Mouse (Mus musculus): Measurements from ENCODE around the gene Acadl.

The Acadl gene

DNA sequence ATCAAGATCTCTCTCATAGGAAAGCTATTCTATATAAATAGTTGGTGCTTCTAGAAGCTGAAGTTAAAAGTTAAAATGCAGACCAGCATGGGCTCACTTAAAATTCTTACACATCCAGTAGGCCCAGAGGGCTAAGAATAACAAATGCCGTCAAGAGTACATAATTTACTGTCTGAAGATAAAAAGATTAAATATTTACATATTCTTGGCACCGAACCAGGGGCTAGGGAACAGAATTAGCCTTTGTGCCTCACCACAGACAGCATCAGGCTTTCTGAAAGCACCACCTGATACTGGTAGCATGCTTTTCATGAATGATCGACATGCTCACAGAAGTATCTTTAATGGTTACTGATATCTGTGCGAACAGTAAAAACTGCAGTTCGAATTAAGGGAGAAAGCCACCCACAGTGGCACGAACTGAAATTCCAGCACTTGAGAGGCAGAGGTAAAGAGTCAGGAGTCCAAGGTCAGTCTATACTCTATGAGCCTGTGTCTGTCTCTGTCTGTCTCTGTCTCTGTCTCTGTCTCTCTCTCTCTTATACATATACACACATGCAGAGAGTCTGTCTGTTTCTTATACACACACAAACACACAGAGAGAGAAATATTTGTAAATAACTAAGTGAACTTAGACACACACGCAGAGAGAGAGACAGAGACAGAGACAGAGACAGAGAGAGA, 23.2 kb downstream of the Acadl start:
- in situ Hi-C loops (cut with MboI, MseI), result loop anchor here (25.0 kb wide), 1 partner anchor 728 kb away; no protein-coding TSS in a partner anchor

DNA sequence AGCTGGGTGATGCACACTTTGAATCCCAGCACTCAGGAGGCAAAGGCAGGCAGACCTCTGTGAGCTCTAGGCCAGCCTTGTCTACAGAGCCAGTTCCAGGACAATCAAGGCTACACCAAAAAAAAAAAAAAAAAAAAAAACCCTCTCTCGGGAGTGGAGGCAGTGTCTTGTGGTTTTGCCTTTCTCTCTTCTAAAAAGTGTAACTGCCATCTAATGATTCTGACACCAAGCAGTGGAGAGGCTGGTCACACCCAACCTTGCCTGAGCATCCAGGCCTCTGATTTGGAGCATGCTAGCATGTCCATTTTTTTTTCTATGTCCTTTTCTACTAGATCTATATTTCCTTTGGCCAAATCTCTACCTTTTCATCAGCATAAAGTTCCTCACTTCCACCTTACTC, 23.9 kb downstream of the Acadl start:
- in situ Hi-C loops (cut with MboI, MseI), result loop anchor here (25.0 kb wide), 1 partner anchor 727 kb away; no protein-coding TSS in a partner anchor

DNA sequence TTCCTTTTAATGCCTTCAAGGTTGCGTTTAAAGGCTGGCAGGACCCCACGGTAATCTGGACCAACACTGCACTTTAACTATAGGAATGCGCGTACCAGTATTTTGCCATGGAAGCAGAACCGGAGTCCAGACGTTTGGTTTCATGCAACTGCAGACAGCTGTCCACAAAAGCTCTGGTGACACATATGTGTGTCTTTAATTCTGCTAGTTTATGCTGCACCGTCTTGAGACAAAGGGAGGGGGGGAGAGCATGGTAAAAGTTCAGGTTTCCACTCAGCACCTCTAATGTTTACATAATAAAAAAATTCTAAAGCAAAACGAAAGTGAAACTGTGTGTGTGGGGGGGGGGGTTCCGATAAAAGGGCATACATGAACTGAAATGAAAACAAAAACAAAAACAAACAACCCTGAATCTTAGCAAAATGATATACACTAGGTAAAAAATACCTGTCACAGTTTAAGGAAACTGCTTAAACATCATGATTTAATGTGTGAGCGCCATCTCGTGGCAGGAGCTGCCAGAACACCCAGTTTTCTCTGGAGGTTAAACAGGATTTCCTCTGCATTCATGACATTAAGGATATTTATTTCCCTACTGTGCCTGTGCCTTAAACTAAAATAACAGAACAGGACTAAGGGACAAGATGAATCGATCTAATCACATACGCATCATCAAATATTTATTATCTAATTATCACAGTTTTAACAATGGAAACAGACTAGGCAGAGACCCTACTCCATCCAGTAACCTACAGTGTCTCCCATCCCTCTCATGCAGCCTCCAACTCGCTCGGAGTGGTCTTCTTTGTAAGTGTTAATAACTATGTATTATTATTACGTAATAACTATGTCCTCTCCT, 24.7 kb downstream of the Acadl start:
- in situ Hi-C loops (cut with MboI, MseI), result loop anchor here (25.0 kb wide), 1 partner anchor 726 kb away; no protein-coding TSS in a partner anchor

DNA sequence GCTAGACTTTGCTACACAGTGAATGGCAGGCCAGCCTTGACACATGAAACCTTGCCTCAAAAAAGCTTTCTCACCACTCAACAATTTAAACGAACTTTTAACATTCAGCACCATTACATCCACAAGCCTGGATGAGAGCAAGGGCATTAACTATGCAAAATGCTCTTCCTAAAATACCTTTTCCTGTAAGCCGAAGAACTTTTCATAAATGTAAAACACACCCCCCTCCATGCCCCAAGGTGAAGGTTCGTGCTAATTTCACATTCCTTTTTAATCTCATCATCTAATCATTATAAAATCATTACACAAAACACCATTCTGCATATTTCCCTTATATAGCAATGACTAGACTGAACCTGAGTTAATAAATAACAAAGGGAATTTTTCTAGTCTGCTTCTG, 25.9 kb downstream of the Acadl start:
- in situ Hi-C loops (cut with MboI, MseI), result loop anchor here (25.0 kb wide), 1 partner anchor 725 kb away; no protein-coding TSS in a partner anchor

DNA sequence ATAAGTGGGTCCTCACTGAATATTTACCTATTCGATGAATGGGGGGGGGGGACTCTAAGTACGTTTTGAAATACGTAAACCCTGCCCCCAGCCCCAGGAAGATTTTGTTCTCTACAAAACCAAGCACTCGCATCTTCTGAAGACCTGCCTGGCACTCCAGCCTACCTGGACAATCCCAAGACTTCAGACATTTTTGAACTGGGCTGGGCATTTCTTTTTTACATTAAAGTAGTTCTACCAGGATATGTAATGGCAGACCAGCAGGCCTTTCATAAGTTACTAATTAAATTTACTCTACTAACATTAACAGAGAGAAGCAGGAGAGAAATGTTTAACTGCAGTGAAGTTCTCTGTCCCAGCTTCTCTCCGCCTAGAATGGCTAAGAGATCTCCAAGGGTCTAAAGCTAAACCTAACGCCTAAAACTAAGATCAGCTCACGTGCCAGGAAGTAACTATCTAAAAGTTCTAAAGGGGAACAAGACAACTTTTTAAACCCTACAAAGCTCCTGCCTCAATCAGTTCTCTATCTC, 30.4 kb downstream of the Acadl start:
- in situ Hi-C loops (cut with MboI, MseI), result loop anchor here (25.0 kb wide), 1 partner anchor 720 kb away; no protein-coding TSS in a partner anchor

GRCm38 (mm10) chr1:66831824-66832600, 31.1 kb downstream of the Acadl start:
- in situ Hi-C loops (cut with MboI, MseI), result loop anchor here (25.0 kb wide), 1 partner anchor 720 kb away; no protein-coding TSS in a partner anchor

DNA sequence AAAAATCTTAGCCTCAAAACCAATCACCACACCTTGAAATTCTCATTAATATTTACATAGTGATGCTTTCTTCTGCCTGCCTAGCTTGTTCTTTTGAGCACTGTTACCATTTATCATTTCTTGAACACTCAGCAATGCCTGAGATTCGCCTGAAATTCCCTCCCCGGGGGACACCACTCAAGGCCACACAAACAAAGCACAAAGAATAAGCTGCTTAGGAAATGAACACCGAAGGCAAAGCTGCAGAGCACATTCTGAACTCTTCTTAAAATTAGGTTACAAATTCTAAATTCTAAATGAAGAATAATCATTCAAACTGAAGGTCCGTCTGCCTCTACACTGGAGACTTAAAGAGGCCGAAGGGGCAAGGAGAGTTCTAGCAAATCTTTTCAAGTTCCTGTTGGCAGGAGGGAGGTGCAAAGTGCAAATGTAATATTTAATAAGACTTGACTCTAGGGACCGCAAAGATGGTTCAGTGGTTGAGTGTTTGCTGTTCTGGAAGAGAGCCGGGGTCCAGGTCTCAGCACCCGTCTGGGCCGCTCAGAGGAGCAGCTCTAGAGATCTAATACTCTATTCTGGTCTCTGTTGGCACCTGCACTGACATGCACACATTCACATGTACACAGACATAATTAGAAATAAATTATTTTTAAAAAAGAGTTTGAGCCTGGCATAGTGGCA, 33.5 kb downstream of the Acadl start:
- in situ Hi-C loops (cut with MboI, MseI), result loop anchor here (25.0 kb wide), 1 partner anchor 717 kb away; no protein-coding TSS in a partner anchor

DNA sequence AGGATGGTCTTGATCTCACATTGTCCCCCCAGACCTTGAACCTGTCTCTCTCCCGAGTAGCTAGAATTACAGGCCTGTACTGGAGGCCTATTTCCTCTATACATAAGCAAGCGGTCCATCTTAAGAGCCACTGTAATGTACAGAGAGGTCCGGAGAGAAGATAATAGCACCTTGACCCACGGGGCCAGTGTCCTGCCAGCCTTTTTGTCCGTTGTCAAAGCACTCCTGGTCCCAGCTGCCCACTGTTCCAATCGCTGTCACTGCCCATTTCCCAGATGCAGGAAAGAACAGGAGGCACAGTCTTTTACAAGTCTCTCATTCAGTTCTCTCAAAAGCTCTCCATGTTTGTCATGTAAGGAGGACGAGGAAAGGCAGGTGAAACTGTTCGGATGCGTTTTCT, 41.1 kb downstream of the Acadl start:
- in situ Hi-C loops (cut with MboI, MseI), result no loop called here

DNA sequence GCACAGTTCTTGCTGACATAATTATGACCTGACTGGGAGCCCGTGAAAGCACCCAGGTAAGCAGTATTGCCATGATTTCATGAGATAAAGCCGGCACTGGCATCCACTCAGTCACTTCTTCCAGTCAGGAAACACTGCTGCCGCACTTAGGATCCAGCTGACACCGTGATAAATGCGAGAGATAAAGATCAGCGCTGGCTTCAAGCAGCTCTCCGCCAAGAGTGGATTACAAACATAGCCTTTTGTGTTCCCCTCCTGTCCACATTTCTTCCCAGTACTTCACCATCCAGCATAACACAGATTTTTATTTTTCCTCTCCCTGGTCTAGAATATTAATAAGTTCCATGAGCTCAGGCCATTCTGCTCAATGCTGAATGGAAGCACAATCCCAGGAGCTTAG, 42.8 kb downstream of the Acadl start:
- in situ Hi-C loops (cut with MboI, MseI), result no loop called here

- in situ Hi-C loops (cut with MboI, MseI), result no loop called here
Observed at GRCm38 (mm10) chr1:66817865-66818315, 45.2 kb downstream of the Acadl start.

DNA sequence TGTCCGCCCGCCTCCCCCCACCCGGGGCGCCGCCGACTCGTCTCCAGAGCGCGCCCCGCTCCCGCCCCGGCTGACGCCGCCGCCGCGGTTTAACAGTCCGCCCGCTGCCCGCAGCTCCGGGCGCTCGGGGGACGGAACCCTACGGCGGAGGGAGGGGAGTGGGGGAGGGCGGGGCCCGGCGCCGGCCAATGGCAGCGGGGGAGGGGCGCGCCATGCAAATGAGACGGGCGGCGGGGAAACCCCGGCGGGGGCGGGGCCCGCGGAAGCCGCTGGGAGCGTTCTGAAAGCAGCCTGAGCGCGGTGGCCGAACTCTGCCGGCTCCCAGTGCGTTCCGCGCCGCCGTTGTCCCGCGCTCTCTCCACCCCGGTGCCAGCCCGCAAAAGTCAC, 45.6 kb downstream of the Acadl start, which contains the start of gene Kansl1l:
Gene Kansl1l, minus strand, starts transcription at position 110 of the 387 bp plus-strand sequence.
- in situ Hi-C loops (cut with MboI, MseI), result no loop called here

- in situ Hi-C loops (cut with MboI, MseI), result no loop called here
Observed at GRCm38 (mm10) chr1:66816837-66817452, 46.1 kb downstream of the Acadl start.

- in situ Hi-C loops (cut with MboI, MseI), result no loop called here
Observed at GRCm38 (mm10) chr1:66815941-66816777, 46.9 kb downstream of the Acadl start.

- in situ Hi-C loops (cut with MboI, MseI), result no loop called here
Observed at GRCm38 (mm10) chr1:66814756-66815155, 48.3 kb downstream of the Acadl start.

DNA sequence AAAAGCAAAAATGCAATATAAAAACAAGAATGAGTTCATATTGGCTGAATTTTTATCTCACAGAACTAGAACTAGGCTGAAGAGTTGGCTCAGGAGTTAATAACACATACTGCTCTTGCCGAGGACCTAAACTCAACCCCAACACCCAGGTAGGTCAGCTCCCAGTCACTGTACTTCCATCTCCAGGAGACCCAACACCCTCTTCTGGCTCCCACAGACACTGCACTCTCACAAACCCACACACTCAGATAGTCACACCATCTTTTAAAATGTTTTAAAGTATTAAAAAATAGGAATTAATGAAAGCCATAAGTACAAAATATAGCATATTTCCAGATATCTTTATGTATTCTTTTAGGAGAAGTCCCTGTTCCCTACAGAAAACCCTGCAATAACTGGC, 49.9 kb downstream of the Acadl start:
- in situ Hi-C loops (cut with MboI, MseI), result no loop called here

DNA sequence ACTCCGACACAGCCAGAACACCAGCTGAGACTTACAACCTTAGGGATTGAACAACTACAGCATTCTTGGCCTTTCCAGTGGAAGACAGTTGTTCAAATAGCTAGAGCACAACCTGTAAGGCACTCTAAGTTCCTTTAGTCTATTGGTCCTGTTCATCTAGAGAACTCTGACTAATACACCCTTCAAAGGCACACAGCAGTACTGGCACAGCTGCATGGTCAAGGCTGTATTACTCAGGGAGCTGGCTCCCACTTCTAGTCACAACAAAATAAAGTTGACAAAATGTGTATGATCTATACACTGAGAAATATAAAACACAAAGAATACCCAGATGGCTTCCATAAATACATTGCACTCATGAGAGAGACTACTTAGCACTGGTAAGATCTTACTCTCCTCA, 56.3 kb downstream of the Acadl start:
- in situ Hi-C loops (cut with MboI, MseI), result no loop called here

DNA sequence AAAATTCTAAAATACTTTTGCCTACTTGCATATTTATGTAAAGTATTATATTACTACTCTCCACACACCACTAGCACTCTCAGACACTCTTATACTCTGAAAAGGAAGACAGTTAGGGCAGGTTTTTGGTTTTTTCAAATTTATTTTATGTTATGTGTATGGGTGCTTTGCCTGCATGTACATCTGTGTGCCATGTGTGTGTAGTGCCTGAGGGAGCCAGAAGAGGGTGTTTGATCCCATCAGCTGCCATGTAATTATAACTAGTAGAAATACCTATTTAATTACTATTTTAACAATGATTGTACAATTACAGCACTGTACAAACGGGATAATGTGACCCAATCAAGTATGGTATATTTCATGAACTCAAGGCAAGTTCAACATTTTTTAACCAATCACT, 57.7 kb downstream of the Acadl start:
- in situ Hi-C loops (cut with MboI, MseI), result no loop called here

- in situ Hi-C loops (cut with MboI, MseI), result no loop called here
Observed at GRCm38 (mm10) chr1:66804710-66805109, 58.4 kb downstream of the Acadl start.

GRCm38 (mm10) chr1:66797962-66798361, 65.1 kb downstream of the Acadl start:
- in situ Hi-C loops (cut with MboI, MseI), result no loop called here
